8 mouse cellular contexts compared by ENCODE assay signal in genomic region chr16:17124119-17124870, GRCm38 (mm10). TPM values are rescaled to one million over a fixed set of nuclear protein-coding genes. Genes with fewer than 3 reads are reported as not detected.
DNase-seq lines count a peak whose midpoint lies in the region; ATAC-seq and TF ChIP-seq lines count a peak whose summit lies in the region.

No protein-coding gene starts in this region.

- DNase-seq in cerebellum, adult 2 months: no peak
- DNase-seq in cerebellum, adult 18-20 months: no peak
- DNase-seq in R1 (ENCODE audit: low read depth, low spot score): peak; percentile 72
- DNase-seq in mesoderm, embryonic 11.5 days (ENCODE audit: low read depth, low spot score): peak; percentile 85
- no peak for DNase-seq in adrenal gland, adult 2 months
- DNase-seq in adrenal gland, adult (ENCODE audit: inconsistent age in 2 of 2, low spot score in 1 of 2): no peak
- DNase-seq in kidney, postnatal 10 days: no peak

- peak overlapping the region; percentile 29 for H3K4me3 ChIP-seq in cerebellum, adult 2 months (replicated peaks; ENCODE audit: insufficient read depth, low read depth, low read length)

- H3K27ac ChIP-seq in cerebellum, adult 2 months (ENCODE audit: insufficient read depth, low read length): no peak overlapping the region

- no peak for TF ChIP-seq POLR2A in cerebellum, adult 2 months (IDR thresholded peaks at IDR 0.05; ENCODE audit: borderline replicate concordance, insufficient read depth, low read length)

- WGBS in cerebellum, adult 2 months: 33% methylated on average over 22 of the region's 22 CpGs

- no peak for TF ChIP-seq CTCF in cerebellum, adult 2 months (IDR thresholded peaks at IDR 0.05; ENCODE audit: borderline replicate concordance, insufficient read depth, low read depth, low read length)

- no peaks in the 10 kb centered on the region for H3K27me3 ChIP-seq in cerebellum, adult 2 months (ENCODE audit: control insufficient read depth, insufficient read depth, low read length)

- H3K4me1 ChIP-seq in cerebellum, adult 2 months (ENCODE audit: control insufficient read depth, insufficient read depth, low read length): peaks cover 5% of the 10 kb centered on the region; the same call in 1 of the 2 replicates

- 0 out of 2 replicates have a peak, but pooled peaks have one; percentile 1 for ATAC-seq in granulocyte monocyte progenitor cell, adult 5-6 weeks (replicated peaks; ENCODE audit: poor library complexity, severe bottlenecking)

RNA-seq across cellular contexts. Expression of gene 2610318N02Rik, which starts 0.7 kb away (rescaled TPM):
- polyA plus RNA-seq in cerebellum, adult 2 months (2012; rRNA removed): 0.81 and 1.2 TPM in 2 replicates
- total RNA-seq in granulocyte monocyte progenitor cell, adult 5-6 weeks (2014; fragmentation: Nextera tagmentation): 48.7 and 50.1 TPM in 2 replicates
- 15.0 and 23.5 TPM in 2 replicates for total RNA-seq in granulocyte monocyte progenitor cell, adult 5-6 weeks (2017)
- 1 to 10 TPM; 1.2 to 1.9 TPM for total RNA-seq in adrenal gland, adult 2 months (2021)
- 0.30 and 0.75 TPM in 2 replicates for polyA plus RNA-seq in adrenal gland, adult 2 months (2012; rRNA removed)

RNA-seq across cellular contexts. Expression of gene Sdf2l1, which starts 7.9 kb away (rescaled TPM):
- 20.4 and 21.5 TPM in 2 replicates for polyA plus RNA-seq in cerebellum, adult 2 months (2012; rRNA removed)
- 163 and 168 TPM in 2 replicates for total RNA-seq in granulocyte monocyte progenitor cell, adult 5-6 weeks (2014; fragmentation: Nextera tagmentation)
- total RNA-seq in granulocyte monocyte progenitor cell, adult 5-6 weeks (2017): 202 and 226 TPM in 2 replicates
- total RNA-seq in adrenal gland, adult 2 months (2021): 10 to 100 TPM; 33.2 to 42.4 TPM
- polyA plus RNA-seq in adrenal gland, adult 2 months (2012; rRNA removed): 45.0 and 64.6 TPM in 2 replicates

RNA-seq across cellular contexts. Expression of gene Ppil2, which starts 13.2 kb away (rescaled TPM):
- polyA plus RNA-seq in cerebellum, adult 2 months (2012; rRNA removed): 108 and 111 TPM in 2 replicates
- total RNA-seq in granulocyte monocyte progenitor cell, adult 5-6 weeks (2014; fragmentation: Nextera tagmentation): 71.2 and 96.8 TPM in 2 replicates
- total RNA-seq in granulocyte monocyte progenitor cell, adult 5-6 weeks (2017): 92.8 and 93.5 TPM in 2 replicates
- 10 to 100 TPM; 80.3 to 98.6 TPM for total RNA-seq in adrenal gland, adult 2 months (2021)
- polyA plus RNA-seq in adrenal gland, adult 2 months (2012; rRNA removed): 75.6 and 87.1 TPM in 2 replicates

RNA-seq across cellular contexts. Expression of gene Ydjc, which starts 20.1 kb away (rescaled TPM):
- 13.8 and 15.3 TPM in 2 replicates for polyA plus RNA-seq in cerebellum, adult 2 months (2012; rRNA removed)
- 19.4 and 28.6 TPM in 2 replicates for total RNA-seq in granulocyte monocyte progenitor cell, adult 5-6 weeks (2014; fragmentation: Nextera tagmentation)
- total RNA-seq in granulocyte monocyte progenitor cell, adult 5-6 weeks (2017): 26.5 and 41.3 TPM in 2 replicates
- 1 to 10 TPM; 4.9 to 6.5 TPM for total RNA-seq in adrenal gland, adult 2 months (2021)
- polyA plus RNA-seq in adrenal gland, adult 2 months (2012; rRNA removed): 28.2 and 39.2 TPM in 2 replicates

RNA-seq across cellular contexts. Expression of gene Ccdc116, which starts 22.7 kb away (rescaled TPM):
- polyA plus RNA-seq in cerebellum, adult 2 months (2012; rRNA removed): 1.5 TPM in 2 replicates
- total RNA-seq in granulocyte monocyte progenitor cell, adult 5-6 weeks (2014; fragmentation: Nextera tagmentation): 3.7 and 7.8 TPM in 2 replicates
- total RNA-seq in granulocyte monocyte progenitor cell, adult 5-6 weeks (2017): 1.0 and 3.0 TPM in 2 replicates
- total RNA-seq in adrenal gland, adult 2 months (2021): under 1 TPM; 0.24 to 0.29 TPM
- 0.44 and 0.60 TPM in 2 replicates for polyA plus RNA-seq in adrenal gland, adult 2 months (2012; rRNA removed)

Comparison
In these comparisons a context has a peak if more than half of its experiments do, and no peak if none do; other contexts are left out.
1. DNase-seq: peak in R1 (single experiment) and mesoderm, embryonic 11.5 days (single experiment); none in cerebellum, adult 2 months (0 of 2), cerebellum, adult 18-20 months (0 of 2), adrenal gland, adult 2 months (single experiment), adrenal gland, adult (0 of 2) and kidney, postnatal 10 days (single experiment).
2. RNA of gene 2610318N02Rik, which starts 0.7 kb away (total RNA-seq): 15.0 to 50.1 TPM in granulocyte monocyte progenitor cell, adult 5-6 weeks; 1.2 to 1.9 TPM in adrenal gland, adult 2 months; every median in the first group is over 4 times any median in the second.